Mouse (Mus musculus) macrophage (primary cell): ENCODE results near the gene Gm20721. TPM values are rescaled to one million over a fixed set of nuclear protein-coding genes. Genes with fewer than 3 reads are reported as not detected.

Source experiments
- polyA plus RNA-seq: library from polyadenylated mRNA; stranded (reverse); fragments of 250-400 nt; gene quantifications from 3 replicates; pipeline ENCODE4 v1.2.4, GENCODE M21; 2018; ENCODE audit warnings: inconsistent platforms

The Gm20721 gene
- polyA plus RNA-seq, 1 experiment from 2014 or later, result 12.4 TPM

Other genes with a start within 250 kb of the Gm20721 start
- 29.7 to 57.5 TPM (median 34.5 TPM) in 3 replicates for gene Npepl1, start 236.4 kb downstream of the Gm20721 start, polyA plus RNA-seq
- 589 to 618 TPM (median 597 TPM) in 3 replicates for gene Gnas, start 62.4 kb downstream of the Gm20721 start, polyA plus RNA-seq
- 7.5 to 17.9 TPM (median 16.7 TPM) in 3 replicates for gene Nelfcd, start 69.1 kb upstream of the Gm20721 start, polyA plus RNA-seq
- gene Ctsz, start 92.3 kb upstream of the Gm20721 start, polyA plus RNA-seq, result 1,508 to 2,797 TPM (median 2,045 TPM) in 3 replicates
- gene Tubb1, start 104.0 kb upstream of the Gm20721 start, polyA plus RNA-seq, result 0.50 to 0.63 TPM in 2 of 3 replicates, not detected in the other
- 62.0 to 577 TPM (median 488 TPM) in 3 replicates for gene Atp5e, start 117.4 kb upstream of the Gm20721 start, polyA plus RNA-seq
- gene Prelid3b, start 126.4 kb upstream of the Gm20721 start, polyA plus RNA-seq, result 44.0 to 102 TPM (median 81.1 TPM) in 3 replicates